In the genomic region with DNA sequence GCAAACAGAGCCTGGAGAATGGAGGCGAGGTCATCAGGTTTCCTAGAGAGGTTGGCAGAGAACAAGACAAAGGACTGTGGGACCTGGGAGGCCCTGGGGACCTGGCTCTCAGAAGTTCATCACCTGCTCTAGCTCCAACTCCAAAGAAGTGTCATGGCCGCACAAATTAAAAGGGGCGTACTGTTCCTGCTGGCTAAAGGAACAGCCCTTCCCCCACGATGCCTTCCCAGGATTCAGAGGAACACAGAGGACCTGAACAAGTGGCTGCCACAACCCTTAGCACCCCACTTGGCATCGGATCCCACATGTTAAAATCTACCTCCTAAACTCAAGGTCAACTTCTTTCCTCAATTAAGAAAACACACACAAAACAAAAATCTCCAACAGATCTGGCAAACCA, we compare ENCODE assay signal across 10 mouse cellular contexts. TPM values are rescaled to one million over a fixed set of nuclear protein-coding genes. Genes with fewer than 3 reads are reported as not detected.
DNase-seq lines count a peak whose midpoint lies in the region; ATAC-seq and TF ChIP-seq lines count a peak whose summit lies in the region.
"Had no signal": no experiment of that assay in that cellular context is flagged by ENCODE, and none has a peak within 500 bp of the region (broad histone marks: within the 10 kb centered on the region; RNA-seq: fewer than 3 reads in every experiment).

No protein-coding gene starts in this region.

- H3K9me3 ChIP-seq in embryonic facial prominence, embryonic 14.5 days (ENCODE audit: control insufficient read depth, low read length) = no peaks in the 10 kb centered on the region
- H3K9me3 ChIP-seq in intestine, embryonic 16.5 days (ENCODE audit: control insufficient read depth, low read length) = no peaks in the 10 kb centered on the region
- H3K9me3 ChIP-seq in neural tube, embryonic 15.5 days (replicated peaks) = no peaks in the 10 kb centered on the region
- H3K9me3 ChIP-seq: megakaryocyte, embryonic 14.5 days had no signal

- no peaks in the 10 kb centered on the region for H3K36me3 ChIP-seq in embryonic facial prominence, embryonic 14.5 days (ENCODE audit: control insufficient read depth, insufficient read depth, low read length)
- no peaks in the 10 kb centered on the region for H3K36me3 ChIP-seq in intestine, embryonic 16.5 days (ENCODE audit: control insufficient read depth, insufficient read depth, low read length)
- H3K36me3 ChIP-seq in neural tube, embryonic 15.5 days = no peaks in the 10 kb centered on the region

- 0 out of 2 replicates have a peak overlapping the region, but pooled peaks have one; percentile 2 for H3K9ac ChIP-seq in embryonic facial prominence, embryonic 14.5 days (ENCODE audit: low read depth, low read length)
- H3K9ac ChIP-seq in intestine, embryonic 16.5 days (ENCODE audit: low read depth, low read length) = peak overlapping the region; percentile 42; the same call in 1 of the 2 replicates
- H3K9ac ChIP-seq in neural tube, embryonic 15.5 days (replicated peaks) = no peak overlapping the region

- TF ChIP-seq CTCF in layer of hippocampus, adult 2 months (conservative IDR thresholded peaks at IDR 0.05) = no peak

- intact Hi-C loops in left cerebral cortex, postnatal 10 days (cut with DNase I) = no loop called here

- H3K4me1 ChIP-seq in embryonic facial prominence, embryonic 14.5 days (ENCODE audit: control insufficient read depth, insufficient read depth, low read length) = peaks cover 18% of the 10 kb centered on the region
- H3K4me1 ChIP-seq in intestine, embryonic 16.5 days (ENCODE audit: control insufficient read depth, insufficient read depth, low read length) = peaks cover 51% of the 10 kb centered on the region
- H3K4me1 ChIP-seq in neural tube, embryonic 15.5 days = peaks cover 62% of the 10 kb centered on the region

- no peaks in the 10 kb centered on the region for H3K27me3 ChIP-seq in embryonic facial prominence, embryonic 14.5 days (replicated peaks; ENCODE audit: control insufficient read depth, insufficient read depth, low read length)
- no peaks in the 10 kb centered on the region for H3K27me3 ChIP-seq in intestine, embryonic 16.5 days (replicated peaks; ENCODE audit: control insufficient read depth, insufficient read depth, low read length)
- no peaks in the 10 kb centered on the region for H3K27me3 ChIP-seq in neural tube, embryonic 15.5 days (replicated peaks)
- H3K27me3 ChIP-seq: megakaryocyte, embryonic 14.5 days had no signal

- peak overlapping the region; percentile 75 for H3K4me2 ChIP-seq in embryonic facial prominence, embryonic 14.5 days (ENCODE audit: low read depth, low read length)
- H3K4me2 ChIP-seq in intestine, embryonic 16.5 days (ENCODE audit: low read depth, low read length) = peak overlapping the region; percentile 40
- H3K4me2 ChIP-seq in neural tube, embryonic 15.5 days = peak overlapping the region; percentile 71

- no peak overlapping the region for H3K27ac ChIP-seq in layer of hippocampus, adult 2 months
- H3K27ac ChIP-seq in embryonic facial prominence, embryonic 14.5 days (replicated peaks; ENCODE audit: low read depth, low read length) = peak overlapping the region; percentile 45; the same call in 1 of the 2 replicates
- H3K27ac ChIP-seq in intestine, embryonic 16.5 days (ENCODE audit: low read length) = peak overlapping the region; percentile 77
- no peak overlapping the region for H3K27ac ChIP-seq in neural tube, embryonic 15.5 days (replicated peaks)

- no peak for ATAC-seq in embryonic facial prominence, embryonic 14.5 days (ENCODE audit: low read depth)
- peak; percentile 14 for ATAC-seq in intestine, embryonic 16.5 days
- ATAC-seq in neural tube, embryonic 15.5 days (ENCODE audit: low FRiP score) = no peak

- no peak for DNase-seq in layer of hippocampus, adult 2 months (ENCODE audit: low spot score in 2 of 2)
- DNase-seq in layer of hippocampus, postnatal 14 days (ENCODE audit: low spot score in 2 of 2) = no peak
- DNase-seq in embryonic facial prominence, embryonic 14.5 days (ENCODE audit: low spot score) = no peak
- no peak for DNase-seq in left cerebral cortex, postnatal 10 days (ENCODE audit: extremely low spot score in 1 of 2, low spot score in 2 of 2)
- DNase-seq in thymus, postnatal 25 days = no peak
- no peak for DNase-seq in left cerebral cortex, adult 8-10 months (ENCODE audit: low spot score in 2 of 2)
- DNase-seq: thymus, postnatal 4 days had no signal

- H3K4me3 ChIP-seq in layer of hippocampus, adult 2 months = peak overlapping the region; percentile 83; the same call in 1 of the 2 replicates
- H3K4me3 ChIP-seq in embryonic facial prominence, embryonic 14.5 days (ENCODE audit: low read depth, low read length) = peak overlapping the region; percentile 46; the same call in 1 of the 2 replicates
- no peak overlapping the region for H3K4me3 ChIP-seq in intestine, embryonic 16.5 days (ENCODE audit: low read length)
- peak overlapping the region; percentile 69; the same call in 1 of the 2 replicates for H3K4me3 ChIP-seq in neural tube, embryonic 15.5 days (replicated peaks)
- H3K4me3 ChIP-seq: megakaryocyte, embryonic 14.5 days had no signal

- WGBS in embryonic facial prominence, embryonic 14.5 days = 80% methylated on average over 5 of the region's 5 CpGs
- WGBS in intestine, embryonic 16.5 days = 79% methylated on average over 5 of the region's 5 CpGs
- WGBS in neural tube, embryonic 15.5 days = 70% methylated on average over 5 of the region's 5 CpGs

RNA-seq across cellular contexts. Expression of gene Pik3ip1, which starts 39.2 kb away (rescaled TPM):
- 10 to 100 TPM; 35.9 to 41.5 TPM for total RNA-seq in layer of hippocampus, adult 2 months (2021)
- total RNA-seq in layer of hippocampus, postnatal 14 days (2021) = 10 to 100 TPM; 29.5 to 35.1 TPM
- polyA plus RNA-seq in embryonic facial prominence, embryonic 14.5 days (2014; fragmentation: Nextera tagmentation; extraction: Ambion mirVana) = 14.4 and 16.2 TPM in 2 replicates
- polyA plus RNA-seq in intestine, embryonic 16.5 days (2015; fragmentation: Nextera tagmentation; extraction: Ambion mirVana) = 7.3 and 8.8 TPM in 2 replicates
- 28.7 and 35.3 TPM in 2 replicates for polyA plus RNA-seq in neural tube, embryonic 15.5 days (2015; fragmentation: Nextera tagmentation; extraction: Ambion mirVana)
- 10 to 100 TPM; 20.5 to 24.0 TPM for total RNA-seq in left cerebral cortex, postnatal 10 days (2021)
- 10 to 100 TPM; 40.3 to 44.5 (median 42.4) TPM for total RNA-seq in left cerebral cortex, adult 8-10 months (2022)

RNA-seq across cellular contexts. Expression of gene Limk2, which starts 39.5 kb away (rescaled TPM):
- 100 to 1,000 TPM in 1 of 2 experiments, 10 to 100 TPM in 1; 97.6 to 117 TPM for total RNA-seq in layer of hippocampus, adult 2 months (2021)
- 100 to 1,000 TPM in 1 of 2 experiments, 10 to 100 TPM in 1; 98.7 to 113 TPM for total RNA-seq in layer of hippocampus, postnatal 14 days (2021)
- 63.8 and 74.8 TPM in 2 replicates for polyA plus RNA-seq in embryonic facial prominence, embryonic 14.5 days (2014; fragmentation: Nextera tagmentation; extraction: Ambion mirVana)
- polyA plus RNA-seq in intestine, embryonic 16.5 days (2015; fragmentation: Nextera tagmentation; extraction: Ambion mirVana) = 81.3 and 90.6 TPM in 2 replicates
- 141 and 158 TPM in 2 replicates for polyA plus RNA-seq in neural tube, embryonic 15.5 days (2015; fragmentation: Nextera tagmentation; extraction: Ambion mirVana)
- 100 to 1,000 TPM; 123 to 126 TPM for total RNA-seq in left cerebral cortex, postnatal 10 days (2021)
- total RNA-seq in left cerebral cortex, adult 8-10 months (2022) = 100 to 1,000 TPM in 1 of 4 experiments, 10 to 100 TPM in 3; 93.4 to 107 (median 97.0) TPM

Comparison
In these comparisons a context has a peak if more than half of its experiments do, and no peak if none do; other contexts are left out.
1. H3K27ac ChIP-seq: peak in embryonic facial prominence, embryonic 14.5 days (single experiment) and intestine, embryonic 16.5 days (single experiment); none in layer of hippocampus, adult 2 months (single experiment) and neural tube, embryonic 15.5 days (single experiment).
2. Peak in every context shown above with its lines, with median percentiles within 50 percentile points of each other: H3K4me2 ChIP-seq.